32 mouse cellular contexts compared by ENCODE assay signal in genomic region chr7:144752919-144753656, GRCm38 (mm10). TPM values are rescaled to one million over a fixed set of nuclear protein-coding genes. Genes with fewer than 3 reads are reported as not detected.
DNase-seq lines count a peak whose midpoint lies in the region; ATAC-seq and TF ChIP-seq lines count a peak whose summit lies in the region.
"Had no signal": no experiment of that assay in that cellular context is flagged by ENCODE, and none has a peak within 500 bp of the region (broad histone marks: within the 10 kb centered on the region; RNA-seq: fewer than 3 reads in every experiment).

No protein-coding gene starts in this region.

- H3K4me3 ChIP-seq in heart, embryonic 10.5 days, result no peak overlapping the region
- no peak overlapping the region for H3K4me3 ChIP-seq in lung, embryonic 15.5 days
- no peak overlapping the region for H3K4me3 ChIP-seq in intestine, embryonic 14.5 days (ENCODE audit: low read depth, low read length)
- no peak overlapping the region for H3K4me3 ChIP-seq in intestine, postnatal 0 days (ENCODE audit: low read depth, low read length)
- H3K4me3 ChIP-seq: embryonic facial prominence, embryonic 13.5 days; heart, embryonic 15.5 days; hindbrain, embryonic 15.5 days; kidney, embryonic 15.5 days; limb, embryonic 10.5 days; limb, embryonic 15.5 days; liver, embryonic 13.5 days; midbrain, embryonic 12.5 days had no signal

- WGBS in heart, embryonic 10.5 days, result 76% methylated on average over 14 of the region's 14 CpGs
- WGBS in lung, embryonic 15.5 days, result 44% methylated on average over 14 of the region's 14 CpGs
- 42% methylated on average over 14 of the region's 14 CpGs for WGBS in intestine, embryonic 14.5 days
- 56% methylated on average over 14 of the region's 14 CpGs for WGBS in intestine, postnatal 0 days

- H3K9me3 ChIP-seq in heart, embryonic 10.5 days, result no peaks in the 10 kb centered on the region
- H3K9me3 ChIP-seq in lung, embryonic 15.5 days, result no peaks in the 10 kb centered on the region
- no peaks in the 10 kb centered on the region for H3K9me3 ChIP-seq in intestine, embryonic 14.5 days (ENCODE audit: control insufficient read depth, low read length)
- H3K9me3 ChIP-seq in intestine, postnatal 0 days (ENCODE audit: control insufficient read depth), result no peaks in the 10 kb centered on the region
- H3K9me3 ChIP-seq: embryonic facial prominence, embryonic 13.5 days; heart, embryonic 15.5 days; hindbrain, embryonic 15.5 days; kidney, embryonic 15.5 days; limb, embryonic 10.5 days; limb, embryonic 15.5 days; liver, embryonic 13.5 days; midbrain, embryonic 12.5 days had no signal

- no peak for TF ChIP-seq CTCF in intestine, postnatal 0 days (IDR thresholded peaks at IDR 0.05; ENCODE audit: low read depth)

- H3K27me3 ChIP-seq in heart, embryonic 10.5 days (ENCODE audit: insufficient read depth, poor library complexity, severe bottlenecking), result peaks cover 26% of the 10 kb centered on the region
- no peaks in the 10 kb centered on the region for H3K27me3 ChIP-seq in lung, embryonic 15.5 days
- no peaks in the 10 kb centered on the region for H3K27me3 ChIP-seq in intestine, embryonic 14.5 days (replicated peaks; ENCODE audit: control insufficient read depth, insufficient read depth, low read length)
- H3K27me3 ChIP-seq in intestine, postnatal 0 days (replicated peaks; ENCODE audit: control insufficient read depth, insufficient read depth, low read length), result no peaks in the 10 kb centered on the region
- H3K27me3 ChIP-seq: embryonic facial prominence, embryonic 13.5 days; heart, embryonic 15.5 days; hindbrain, embryonic 15.5 days; limb, embryonic 15.5 days; Patski had no signal

- intact Hi-C loops in heart, postnatal 36 days (cut with DNase I), result no loop called here

- no peaks in the 10 kb centered on the region for H3K36me3 ChIP-seq in heart, embryonic 10.5 days
- H3K36me3 ChIP-seq in lung, embryonic 15.5 days, result no peaks in the 10 kb centered on the region
- H3K36me3 ChIP-seq in intestine, embryonic 14.5 days (ENCODE audit: control insufficient read depth, insufficient read depth, low read length), result no peaks in the 10 kb centered on the region
- no peaks in the 10 kb centered on the region for H3K36me3 ChIP-seq in intestine, postnatal 0 days (ENCODE audit: control insufficient read depth, insufficient read depth)
- H3K36me3 ChIP-seq: embryonic facial prominence, embryonic 13.5 days; heart, embryonic 15.5 days; hindbrain, embryonic 15.5 days; kidney, embryonic 15.5 days; limb, embryonic 10.5 days; limb, embryonic 15.5 days; liver, embryonic 13.5 days; midbrain, embryonic 12.5 days had no signal

- DNase-seq in heart, embryonic 10.5 days (ENCODE audit: low spot score), result no peak
- no peak for DNase-seq in heart, postnatal 36 days
- DNase-seq in lung, adult 18-20 months, result no peak
- peak; percentile 67 for DNase-seq in intestine, embryonic 14.5 days (ENCODE audit: low spot score)
- no peak for DNase-seq in adrenal gland, postnatal 4 days (ENCODE audit: low spot score in 2 of 2)
- no peak for DNase-seq in ovary, adult 18-20 months (ENCODE audit: low spot score)
- DNase-seq: adrenal gland, postnatal 14 days; cerebellum, adult 11-12 months; cerebellum, adult 9-11 months; gastrocnemius, postnatal 14 days; kidney, adult 11 months; kidney, postnatal 4 days; layer of hippocampus, postnatal 36 days; liver, embryonic 13.5 days; lung, postnatal 10 days; retina, postnatal 1 day; right cerebral cortex, postnatal 14 days; thymus, adult 2 months; thymus, postnatal 4 days had no signal

- H3K4me2 ChIP-seq in lung, embryonic 15.5 days, result no peak overlapping the region
- peak overlapping the region; percentile 22 for H3K4me2 ChIP-seq in intestine, embryonic 14.5 days (ENCODE audit: low read length)
- H3K4me2 ChIP-seq in intestine, postnatal 0 days (replicated peaks; ENCODE audit: low read depth), result no peak overlapping the region
- H3K4me2 ChIP-seq: embryonic facial prominence, embryonic 13.5 days; heart, embryonic 15.5 days; hindbrain, embryonic 15.5 days; kidney, embryonic 15.5 days; limb, embryonic 15.5 days; liver, embryonic 13.5 days; midbrain, embryonic 12.5 days had no signal

- H3K27ac ChIP-seq in heart, embryonic 10.5 days, result peak overlapping the region; percentile 30; the same call in 1 of the 2 replicates
- peak overlapping the region; percentile 59 for H3K27ac ChIP-seq in lung, embryonic 15.5 days
- peak overlapping the region; percentile 89 for H3K27ac ChIP-seq in intestine, embryonic 14.5 days (ENCODE audit: low read depth)
- H3K27ac ChIP-seq in intestine, postnatal 0 days (ENCODE audit: low read depth, low read length), result no peak overlapping the region
- H3K27ac ChIP-seq: embryonic facial prominence, embryonic 13.5 days; heart, embryonic 15.5 days; hindbrain, embryonic 15.5 days; limb, embryonic 10.5 days; limb, embryonic 15.5 days; liver, embryonic 13.5 days; midbrain, embryonic 12.5 days had no signal

- no peak overlapping the region for H3K9ac ChIP-seq in lung, embryonic 15.5 days
- no peak overlapping the region for H3K9ac ChIP-seq in intestine, embryonic 14.5 days (ENCODE audit: low read length)
- no peak overlapping the region for H3K9ac ChIP-seq in intestine, postnatal 0 days (ENCODE audit: low read depth, low read length)
- H3K9ac ChIP-seq: embryonic facial prominence, embryonic 13.5 days; heart, embryonic 15.5 days; hindbrain, embryonic 15.5 days; kidney, embryonic 15.5 days; limb, embryonic 15.5 days; liver, embryonic 13.5 days; midbrain, embryonic 12.5 days had no signal

- peak; percentile 20; the same call in 1 of the 2 replicates for ATAC-seq in lung, embryonic 15.5 days (ENCODE audit: borderline replicate concordance, extremely low read depth, low FRiP score, low TSS enrichment)
- ATAC-seq in intestine, embryonic 14.5 days (replicated peaks; ENCODE audit: low FRiP score, low TSS enrichment, low read depth), result peak; percentile 57
- ATAC-seq in intestine, postnatal 0 days, result peak; percentile 26; the same call in 1 of the 2 replicates
- ATAC-seq: Patski had no signal

- peaks cover 24% of the 10 kb centered on the region for H3K4me1 ChIP-seq in heart, embryonic 10.5 days
- peaks cover 47% of the 10 kb centered on the region for H3K4me1 ChIP-seq in lung, embryonic 15.5 days
- H3K4me1 ChIP-seq in intestine, embryonic 14.5 days (replicated peaks; ENCODE audit: control insufficient read depth, insufficient read depth, low read length), result peaks cover 27% of the 10 kb centered on the region
- peaks cover 5% of the 10 kb centered on the region for H3K4me1 ChIP-seq in intestine, postnatal 0 days (replicated peaks; ENCODE audit: control insufficient read depth, insufficient read depth, low read length)
- H3K4me1 ChIP-seq: embryonic facial prominence, embryonic 13.5 days; hindbrain, embryonic 15.5 days; midbrain, embryonic 12.5 days had no signal

RNA-seq across cellular contexts. Expression of gene Ano1, which starts 1.3 kb away (rescaled TPM):
- polyA plus RNA-seq in heart, embryonic 10.5 days (2016; fragmentation: Nextera tagmentation; extraction: Ambion mirVana), result 18.1 and 18.3 TPM in 2 replicates
- 10 to 100 TPM; 10.5 to 11.3 TPM for total RNA-seq in heart, postnatal 36 days (2021)
- polyA plus RNA-seq in lung, embryonic 15.5 days (2015; fragmentation: Nextera tagmentation; extraction: Ambion mirVana), result 76.2 and 90.2 TPM in 2 replicates
- polyA plus RNA-seq in intestine, embryonic 14.5 days (2014; fragmentation: Nextera tagmentation; extraction: Ambion mirVana), result 39.1 and 43.3 TPM in 2 replicates
- 9.0 and 9.3 TPM in 2 replicates for polyA plus RNA-seq in intestine, postnatal 0 days (2015; fragmentation: Nextera tagmentation; extraction: Ambion mirVana)
- total RNA-seq in adrenal gland, postnatal 4 days (2021), result 10 to 100 TPM; 22.7 to 29.3 TPM
- total RNA-seq: common myeloid progenitor, adult 5-6 weeks; granulocyte monocyte progenitor cell, adult 5-6 weeks; megakaryocyte progenitor cell, adult 5-6 weeks had no signal
